Mouse (Mus musculus) stomach, embryonic 15.5 days (tissue): ENCODE data around the gene Gng7. TPM values are rescaled to one million over a fixed set of nuclear protein-coding genes. Genes with fewer than 3 reads are reported as not detected.
"Not testable (repeated sequence)": the region's sequence is repeated elsewhere in the genome, so short reads cannot be mapped to it uniquely, and the experiment has no call there.

ENCODE experiments used
- ATAC-seq: fragments of 200-750 bp; cut with Nextera tagmentation; 2 replicates; pipeline ENCODE4 v1.8.0; 2017; ENCODE audit warnings: low read depth, moderate number of reproducible peaks, moderate TSS enrichment; ENCODE audit not compliant: insufficient read depth, low FRiP score
- H3K27ac ChIP-seq: fragments of 300-500 bp; sonication (generic); 2 replicates; pipeline ENCODE4 v1.5.1; 2015; ENCODE audit warnings: mild to moderate bottlenecking, inconsistent platforms
- H3K27me3 ChIP-seq: fragments of 300-500 bp; sonication (generic); replicated peaks from 2 replicates; pipeline ENCODE4 v1.6.1; 2015; ENCODE audit warnings: inconsistent platforms
- H3K36me3 ChIP-seq: fragments of 300-500 bp; sonication (generic); 2 replicates; pipeline ENCODE4 v1.6.1; 2015; ENCODE audit warnings: inconsistent platforms
- H3K4me1 ChIP-seq: fragments of 300-500 bp; sonication (generic); 2 replicates; pipeline ENCODE4 v1.6.1; 2015; ENCODE audit warnings: inconsistent platforms
- H3K4me2 ChIP-seq: fragments of 300-500 bp; sonication (generic); 2 replicates; pipeline ENCODE4 v1.6.1; 2015; ENCODE audit warnings: mild to moderate bottlenecking, inconsistent platforms
- H3K4me3 ChIP-seq: fragments of 300-500 bp; sonication (generic); replicated peaks from 2 replicates; pipeline ENCODE4 v1.5.1; 2015; ENCODE audit warnings: inconsistent platforms
- H3K9ac ChIP-seq: fragments of 300-500 bp; sonication (generic); 2 replicates; pipeline ENCODE4 v1.6.1; 2015; ENCODE audit warnings: inconsistent platforms
- H3K9me3 ChIP-seq: fragments of 300-500 bp; sonication (generic); 2 replicates; pipeline ENCODE4 v1.6.1; 2016; ENCODE audit warnings: inconsistent platforms
- WGBS: fragments of 180-500 bp; shearing (Covaris S2); methylation state at CpG from one replicate; pipeline ENCODE4 v1.1.7; 2015; 5-methylcytosine and 5-hydroxymethylcytosine counted together
- polyA plus RNA-seq: library from polyadenylated mRNA; unstranded; fragments of >200 nt; fragmentation: Nextera tagmentation; extraction: Ambion mirVana; gene quantifications from 2 replicates; pipeline ENCODE4 v1.2.1, GENCODE M21; 2015

Gene Gng7
- polyA plus RNA-seq, 1 experiment from 2014 or later, result 4.8 TPM

DNA sequence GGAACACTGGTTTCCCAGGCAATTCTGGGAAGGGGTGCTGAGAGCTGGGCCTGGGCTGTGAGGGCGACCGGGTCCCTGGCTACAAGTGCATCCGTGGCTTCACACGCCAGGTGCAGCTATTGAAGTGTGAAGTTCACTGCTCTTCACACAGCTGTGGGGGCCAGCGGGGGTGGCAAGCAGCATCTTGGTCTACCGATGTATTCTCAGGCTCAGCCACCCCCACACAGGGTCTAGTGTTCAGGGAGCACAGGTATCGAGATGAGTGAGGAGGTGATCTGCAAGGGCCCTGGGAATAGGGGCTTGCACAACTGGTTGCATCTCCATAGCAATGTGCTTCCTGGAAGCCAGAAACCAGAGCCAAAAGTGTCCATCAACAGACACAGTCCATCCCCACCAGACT lies 24.3 kb downstream of the Gng7 start:
- Histone ChIP-seq H3K4me2 (no peak overlapping the region), H3K36me3 (no peaks in the 10 kb centered on the region), H3K4me3 (no peak overlapping the region), H3K9me3 (no peaks in the 10 kb centered on the region), H3K4me1 (peaks cover 11% of the 10 kb centered on the region), H3K27ac (no peak overlapping the region), H3K27me3 (peaks cover 9% of the 10 kb centered on the region; the same call in 1 of the 2 replicates), H3K9ac (no peak overlapping the region)
- 71% methylated on average over 7 of the region's 7 CpGs for WGBS
- no peak for ATAC-seq

DNA sequence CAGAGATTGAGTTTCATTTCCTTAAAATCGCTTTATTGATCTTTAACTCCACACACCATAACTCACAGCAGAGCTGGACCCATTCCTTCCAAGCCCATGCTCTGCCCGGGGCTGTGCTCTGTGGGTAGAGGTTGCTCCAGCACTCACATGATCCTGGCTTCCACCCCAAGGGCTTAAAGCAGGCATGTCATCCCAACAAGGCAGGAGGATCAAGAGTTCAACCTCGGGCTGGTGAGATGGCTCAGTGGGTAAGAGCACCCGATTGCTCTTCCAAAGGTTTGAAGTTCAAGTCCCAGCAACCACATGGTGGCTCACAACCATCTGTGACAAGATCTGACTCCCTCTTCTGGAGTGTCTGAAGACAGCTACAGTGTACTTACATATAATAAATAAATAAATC lies 24.9 kb downstream of the Gng7 start:
- 52% methylated on average over 4 of the region's 4 CpGs for WGBS
- H3K9me3 ChIP-seq, result not testable (repeated sequence)

DNA sequence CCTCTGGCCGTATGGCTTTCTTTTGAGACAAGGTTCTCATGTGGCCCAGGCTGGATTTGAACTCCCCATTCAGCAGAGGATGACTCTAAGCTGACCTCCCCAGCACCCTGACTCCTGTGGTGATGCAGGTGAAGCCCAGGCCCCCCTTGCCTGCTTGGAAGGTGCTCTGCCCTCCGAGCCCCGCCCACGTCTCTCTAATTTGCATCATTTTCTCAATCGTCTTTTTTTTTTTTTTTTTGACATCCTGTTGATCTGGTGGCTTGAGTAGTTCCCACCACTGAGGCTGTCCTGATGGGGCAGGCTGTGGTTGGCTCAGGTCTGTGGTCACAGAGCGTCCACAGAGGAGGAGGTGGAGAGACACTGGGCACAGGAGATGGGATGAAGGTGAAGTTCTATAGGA lies 25.3 kb downstream of the Gng7 start:
- peaks cover 13% of the 10 kb centered on the region for H3K27me3 ChIP-seq
- H3K4me3 ChIP-seq, result no peak overlapping the region
- H3K27ac ChIP-seq, result no peak overlapping the region
- no peaks in the 10 kb centered on the region for H3K36me3 ChIP-seq
- H3K9me3 ChIP-seq, result no peaks in the 10 kb centered on the region
- WGBS, result 57% methylated on average over 6 of the region's 6 CpGs
- H3K4me2 ChIP-seq, result no peak overlapping the region
- peaks cover 16% of the 10 kb centered on the region for H3K4me1 ChIP-seq
- no peak overlapping the region for H3K9ac ChIP-seq
- no peak for ATAC-seq

More for the DNA sequence above, 24.9 kb downstream of the Gng7 start:
- not testable (repeated sequence) for H3K27ac ChIP-seq, H3K4me2 ChIP-seq, H3K9ac ChIP-seq, H3K36me3 ChIP-seq, H3K4me3 ChIP-seq, ATAC-seq
- H3K4me1 ChIP-seq, result peaks cover 16% of the 10 kb centered on the region
- peaks cover 13% of the 10 kb centered on the region for H3K27me3 ChIP-seq

DNA sequence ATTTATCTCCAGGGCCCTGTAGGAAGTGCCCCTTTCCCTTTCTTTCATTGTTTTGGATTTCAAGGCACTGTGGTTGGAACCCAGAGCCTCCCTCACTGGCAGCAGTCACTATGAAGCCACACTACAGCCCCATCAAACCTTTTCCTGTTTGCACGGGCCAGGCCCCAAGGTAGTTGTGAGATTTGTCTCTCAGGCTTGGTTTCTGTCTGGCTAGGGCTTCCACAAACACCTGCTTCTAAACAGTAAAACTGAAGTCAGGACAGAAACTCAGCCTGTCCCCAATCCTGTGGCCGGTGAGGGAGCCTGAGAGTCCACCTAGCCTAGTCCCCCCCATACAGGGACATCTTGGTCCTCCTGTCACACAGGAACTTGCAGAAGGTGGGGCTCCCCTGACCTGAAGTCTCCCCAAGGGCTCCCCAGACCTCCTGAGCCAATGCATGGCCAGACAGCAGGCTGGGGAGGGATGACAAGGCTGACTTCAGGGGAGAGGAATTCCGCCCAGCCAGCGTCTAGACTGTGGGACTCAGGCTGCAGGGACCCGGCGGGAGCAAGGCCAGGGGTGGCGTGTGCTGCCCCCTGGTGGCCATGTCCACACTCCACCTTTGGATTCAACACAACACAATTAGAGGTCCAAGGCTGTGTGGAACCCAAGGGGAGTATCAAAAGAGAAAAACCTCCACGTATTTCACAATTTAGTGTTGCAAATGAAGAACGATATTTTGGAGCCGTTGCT lies 26.9 kb downstream of the Gng7 start:
- ATAC-seq, result peak; percentile 83
- Histone ChIP-seq H3K36me3 (no peaks in the 10 kb centered on the region), H3K9me3 (no peaks in the 10 kb centered on the region), H3K4me2 (no peak overlapping the region), H3K27ac (peak overlapping the region; percentile 33; the same call in 1 of the 2 replicates), H3K9ac (no peak overlapping the region), H3K4me1 (peaks cover 16% of the 10 kb centered on the region), H3K4me3 (no peak overlapping the region), H3K27me3 (peaks cover 22% of the 10 kb centered on the region)
- WGBS, result 13% methylated on average over 10 of the region's 10 CpGs

DNA sequence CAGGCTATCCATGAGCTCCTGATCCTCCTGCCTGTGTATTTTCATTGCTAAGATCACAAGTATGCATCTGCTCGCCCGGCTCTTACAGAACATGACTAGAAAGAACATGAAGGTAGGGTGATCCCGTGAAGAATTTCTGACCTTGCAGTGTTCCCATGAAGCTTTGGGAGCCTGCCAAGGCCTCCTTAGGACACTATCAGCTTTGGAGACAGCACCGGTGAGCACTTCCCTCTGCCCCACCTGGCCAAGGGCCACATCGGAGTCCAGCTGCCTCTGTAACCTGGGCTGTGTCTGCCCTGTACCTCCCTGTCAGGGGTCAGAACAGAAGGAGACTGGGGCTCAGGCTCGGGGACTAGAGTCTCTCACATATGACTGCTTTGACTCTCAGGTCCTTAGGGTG lies 28.0 kb downstream of the Gng7 start:
- 71% methylated on average over 6 of the region's 6 CpGs for WGBS
- Histone ChIP-seq H3K27ac (no peak overlapping the region), H3K4me2 (no peak overlapping the region), H3K27me3 (peaks cover 22% of the 10 kb centered on the region), H3K9me3 (no peaks in the 10 kb centered on the region), H3K9ac (no peak overlapping the region), H3K4me1 (peaks cover 16% of the 10 kb centered on the region), H3K36me3 (no peaks in the 10 kb centered on the region), H3K4me3 (no peak overlapping the region)
- ATAC-seq, result no peak

DNA sequence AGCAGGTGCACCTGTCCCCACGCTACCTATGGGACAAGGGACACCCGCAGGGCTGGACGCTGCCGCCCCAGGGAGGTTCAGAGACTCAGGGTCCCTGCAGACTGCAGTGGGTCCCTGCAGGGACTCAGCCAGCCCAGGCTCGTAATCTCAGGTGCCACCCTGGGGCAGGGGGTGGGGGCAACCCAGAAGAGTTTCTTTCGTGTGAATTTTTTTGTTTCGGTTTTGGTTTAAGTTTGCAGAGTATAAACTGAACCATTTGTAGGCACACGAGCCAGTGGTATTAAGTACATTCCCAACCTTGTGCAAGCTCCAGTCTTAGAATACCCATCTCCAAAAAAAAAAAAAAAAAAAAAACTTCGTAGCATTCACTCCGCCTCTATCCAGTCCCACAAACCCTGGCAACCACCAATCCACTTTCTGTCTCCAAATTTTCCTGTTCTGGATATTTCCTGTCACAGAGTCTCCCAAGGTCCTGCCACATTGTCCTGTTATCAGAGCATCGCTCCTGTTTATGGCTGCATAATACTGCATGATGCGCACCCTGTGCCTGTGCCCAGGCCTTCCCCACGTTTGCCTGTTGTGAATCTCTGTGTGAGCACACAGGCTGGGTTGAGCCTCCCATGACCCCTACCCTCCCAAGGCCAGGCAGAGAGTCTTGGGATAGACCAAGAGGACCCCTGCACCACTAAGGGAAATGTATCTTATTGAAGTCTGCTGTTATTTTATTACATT lies 28.6 kb downstream of the Gng7 start:
- H3K27me3 ChIP-seq, result peaks cover 22% of the 10 kb centered on the region
- H3K27ac ChIP-seq, result peak overlapping the region; percentile 46; the same call in 1 of the 2 replicates
- no peak for ATAC-seq
- H3K36me3 ChIP-seq, result no peaks in the 10 kb centered on the region
- 35% methylated on average over 13 of the region's 13 CpGs for WGBS
- H3K4me2 ChIP-seq, result peak overlapping the region; percentile 58
- H3K9ac ChIP-seq, result peak overlapping the region; percentile 32; the same call in 1 of the 2 replicates
- H3K4me3 ChIP-seq, result peak overlapping the region; percentile 30
- H3K4me1 ChIP-seq, result peaks cover 16% of the 10 kb centered on the region
- no peaks in the 10 kb centered on the region for H3K9me3 ChIP-seq

DNA sequence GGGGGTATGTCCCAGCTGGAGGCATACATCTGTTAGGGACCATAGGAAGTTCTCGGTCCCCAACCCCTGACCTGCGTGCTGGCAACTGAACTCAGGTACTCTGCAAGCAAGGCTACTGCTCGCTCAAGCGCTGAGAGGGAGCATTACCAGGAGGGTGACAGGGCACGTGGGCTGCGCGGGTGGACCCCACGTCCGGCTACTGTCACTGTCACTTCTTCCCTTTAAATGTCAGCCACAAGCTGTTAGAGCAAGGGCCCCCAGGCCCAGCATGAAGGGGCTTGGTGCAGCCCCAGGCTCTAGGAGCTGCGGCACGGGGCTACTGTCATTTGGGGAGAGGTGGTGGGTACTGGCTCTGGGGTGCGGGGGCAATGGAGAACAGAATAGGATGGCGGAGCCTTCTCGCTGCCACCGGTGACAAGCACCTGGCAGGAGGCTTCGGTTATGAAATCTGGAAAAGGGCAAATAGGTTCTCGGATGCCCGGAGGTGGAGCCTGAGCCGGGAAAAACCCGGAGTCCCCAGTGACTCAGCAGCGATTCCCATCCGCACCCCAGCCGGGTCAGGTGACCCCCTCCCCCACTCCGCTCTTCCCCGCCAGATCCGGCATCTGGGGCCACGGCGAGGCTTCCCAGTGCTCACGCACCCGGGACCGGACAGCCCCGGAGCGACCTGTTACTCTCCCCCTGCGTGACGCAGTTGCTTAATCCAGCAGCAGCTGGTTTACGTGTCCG lies 29.3 kb downstream of the Gng7 start:
- peak overlapping the region; percentile 32; the same call in 1 of the 2 replicates for H3K9ac ChIP-seq
- peak overlapping the region; percentile 58 for H3K4me2 ChIP-seq
- H3K4me3 ChIP-seq, result peak overlapping the region; percentile 30
- WGBS, result 7% methylated on average over 37 of the region's 37 CpGs
- peak overlapping the region; percentile 46; the same call in 1 of the 2 replicates for H3K27ac ChIP-seq
- no peaks in the 10 kb centered on the region for H3K36me3 ChIP-seq
- peak; percentile 16; the same call in 1 of the 2 replicates for ATAC-seq
- H3K9me3 ChIP-seq, result no peaks in the 10 kb centered on the region
- H3K27me3 ChIP-seq, result peaks cover 22% of the 10 kb centered on the region
- H3K4me1 ChIP-seq, result peaks cover 16% of the 10 kb centered on the region

DNA sequence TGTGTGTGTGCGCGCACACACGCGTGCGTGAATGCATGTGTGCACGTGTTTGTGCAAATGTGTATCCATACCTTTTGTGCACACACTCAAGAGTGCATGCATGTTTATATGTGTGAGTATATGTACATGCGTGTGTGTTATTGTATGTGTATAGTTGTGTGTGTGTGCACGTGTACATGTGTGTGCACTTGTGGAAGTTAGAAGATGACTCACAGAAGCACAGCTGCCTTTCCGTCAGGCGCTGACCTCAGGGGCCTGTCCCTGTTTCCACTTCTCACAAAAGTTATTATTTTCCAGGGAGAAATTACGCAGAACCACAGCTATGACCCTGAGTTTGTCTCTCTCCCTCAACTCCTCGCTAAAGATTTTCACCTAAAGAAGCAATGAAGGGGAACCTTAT lies 30.5 kb downstream of the Gng7 start:
- H3K4me3 ChIP-seq, result no peak overlapping the region
- no peak for ATAC-seq
- peaks cover 22% of the 10 kb centered on the region for H3K27me3 ChIP-seq
- no peaks in the 10 kb centered on the region for H3K36me3 ChIP-seq
- 88% methylated on average over 12 of the region's 12 CpGs for WGBS
- no peak overlapping the region for H3K27ac ChIP-seq
- H3K4me2 ChIP-seq, result no peak overlapping the region
- no peaks in the 10 kb centered on the region for H3K9me3 ChIP-seq
- peaks cover 16% of the 10 kb centered on the region for H3K4me1 ChIP-seq
- no peak overlapping the region for H3K9ac ChIP-seq

DNA sequence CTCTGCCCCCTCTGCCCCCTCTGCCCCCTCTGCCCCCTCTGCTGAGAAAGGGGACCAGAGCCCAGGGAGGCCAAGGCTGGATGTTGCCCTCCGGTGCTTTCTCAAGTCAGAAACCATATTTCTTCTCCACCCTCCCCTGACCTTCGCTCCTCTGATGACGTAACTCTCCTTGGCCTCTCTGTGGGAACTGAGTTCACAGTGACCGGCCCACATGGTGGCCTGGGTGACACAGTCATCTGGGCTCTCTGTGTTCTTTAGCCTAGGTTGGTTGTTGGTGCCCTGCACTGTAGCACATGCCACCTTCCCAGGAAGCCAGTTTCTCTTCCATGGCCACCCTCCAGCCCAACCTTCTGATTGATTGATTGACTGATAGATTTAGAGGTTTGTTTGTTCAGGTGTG lies 32.4 kb downstream of the Gng7 start:
- Histone ChIP-seq H3K9me3 (no peaks in the 10 kb centered on the region), H3K4me3 (no peak overlapping the region), H3K4me1 (peaks cover 11% of the 10 kb centered on the region), H3K9ac (no peak overlapping the region), H3K4me2 (no peak overlapping the region), H3K27ac (no peak overlapping the region), H3K36me3 (no peaks in the 10 kb centered on the region), H3K27me3 (peaks cover 22% of the 10 kb centered on the region)
- WGBS, result 56% methylated on average over 4 of the region's 4 CpGs
- ATAC-seq, result peak; percentile 24; the same call in 1 of the 2 replicates

DNA sequence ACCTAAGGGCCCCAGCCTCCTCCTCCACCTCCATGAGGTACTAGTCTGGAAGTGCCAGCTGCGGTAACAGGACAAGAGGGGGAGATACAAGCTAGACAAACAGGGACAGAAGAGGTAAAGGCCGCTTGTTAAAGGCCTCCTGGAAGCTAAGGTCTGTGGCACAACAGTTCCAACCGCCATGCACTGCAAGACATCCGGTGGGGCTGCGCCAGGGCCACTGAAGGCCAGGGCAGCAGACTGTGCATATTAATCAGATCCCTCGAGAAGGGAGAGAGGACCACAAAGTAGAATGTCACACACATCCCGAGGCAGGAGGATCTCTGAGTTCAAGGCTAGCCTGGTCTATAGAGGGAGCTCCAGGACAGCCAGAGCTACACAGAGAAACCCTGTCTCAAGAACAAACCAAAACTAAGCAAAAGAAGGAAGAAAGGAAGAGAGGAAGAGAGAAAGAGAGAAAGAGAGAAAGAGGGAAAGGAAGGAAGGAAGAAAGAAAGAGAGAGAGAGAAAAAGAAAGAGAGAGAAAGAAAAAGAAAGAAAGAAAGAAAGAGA lies 33.1 kb downstream of the Gng7 start:
- peaks cover 11% of the 10 kb centered on the region for H3K4me1 ChIP-seq
- H3K27ac ChIP-seq, result no peak overlapping the region
- H3K36me3 ChIP-seq, result no peaks in the 10 kb centered on the region
- no peak overlapping the region for H3K9ac ChIP-seq
- no peak overlapping the region for H3K4me3 ChIP-seq
- H3K27me3 ChIP-seq, result peaks cover 18% of the 10 kb centered on the region
- ATAC-seq, result no peak
- WGBS, result 48% methylated on average over 7 of the region's 7 CpGs
- H3K9me3 ChIP-seq, result no peaks in the 10 kb centered on the region
- no peak overlapping the region for H3K4me2 ChIP-seq

DNA sequence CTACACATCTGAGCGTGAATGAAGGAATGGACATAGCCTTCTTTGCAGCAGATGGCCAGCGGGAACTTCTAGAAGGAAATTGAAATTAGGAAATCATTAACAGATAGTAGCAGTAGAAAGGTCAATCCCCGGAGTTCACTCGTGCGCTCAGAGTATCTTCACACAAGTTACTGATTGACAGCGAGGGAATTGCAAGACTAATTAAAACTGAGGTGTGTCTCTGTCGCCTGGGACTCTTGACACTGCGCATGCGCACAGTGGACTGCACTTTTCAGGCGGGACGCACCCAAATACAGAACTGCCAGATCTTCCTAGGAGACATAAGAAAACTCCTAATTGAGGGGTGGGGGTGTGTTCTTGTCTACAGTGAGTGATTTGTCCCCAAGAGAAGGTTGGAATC lies 39.3 kb downstream of the Gng7 start:
- Histone ChIP-seq H3K9me3 (no peaks in the 10 kb centered on the region), H3K4me1 (peaks cover 11% of the 10 kb centered on the region), H3K4me3 (no peak overlapping the region), H3K36me3 (no peaks in the 10 kb centered on the region), H3K27ac (no peak overlapping the region), H3K9ac (no peak overlapping the region), H3K4me2 (no peak overlapping the region), H3K27me3 (no peaks in the 10 kb centered on the region)
- no peak for ATAC-seq
- WGBS, result 70% methylated on average over 11 of the region's 11 CpGs
